Mouse (Mus musculus): ENCODE data around the gene Clpp. TPM values are rescaled to one million over a fixed set of nuclear protein-coding genes. Genes with fewer than 3 reads are reported as not detected.
A peak's percentile ranks its signal among the peaks of the same experiment; 100 is the strongest.

Gene Clpp
- 23.0 and 28.9 TPM in 2 replicates for total RNA-seq (2017)

DNA sequence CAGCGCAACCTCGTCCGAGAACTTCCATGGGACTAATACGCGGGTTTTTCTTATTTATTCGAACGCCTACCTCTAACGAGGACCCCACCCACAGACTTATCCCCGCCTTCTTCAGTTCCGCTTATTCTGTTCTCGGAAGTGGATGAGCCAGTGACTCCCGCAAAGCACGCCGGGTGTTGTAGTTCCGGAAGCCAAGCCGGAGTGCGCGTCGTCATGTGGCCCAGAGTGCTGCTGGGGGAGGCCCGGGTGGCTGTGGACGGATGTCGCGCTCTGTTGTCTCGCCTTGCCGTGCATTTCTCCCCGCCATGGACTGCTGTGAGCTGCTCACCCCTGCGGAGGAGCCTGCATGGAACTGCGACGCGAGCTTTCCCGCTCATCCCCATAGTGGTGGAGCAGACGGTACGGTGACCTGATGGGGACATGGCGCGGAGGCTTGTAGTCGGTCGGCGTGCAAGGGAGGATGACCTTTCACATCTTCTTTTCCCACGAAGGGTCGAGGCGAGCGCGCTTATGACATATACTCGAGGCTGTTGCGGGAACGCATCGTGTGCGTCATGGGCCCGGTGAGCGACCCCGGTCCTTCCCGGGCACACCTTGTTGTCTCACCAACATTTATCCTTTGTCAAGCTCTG, at the start of gene Clpp:
TSS of gene Clpp (plus strand) at position 191 of the 632 bp plus-strand sequence.
- peak; percentile 99 for ATAC-seq (ENCODE audit: extremely low read depth, insufficient number of reproducible peaks, low FRiP score, poor library complexity, severe bottlenecking)

DNA sequence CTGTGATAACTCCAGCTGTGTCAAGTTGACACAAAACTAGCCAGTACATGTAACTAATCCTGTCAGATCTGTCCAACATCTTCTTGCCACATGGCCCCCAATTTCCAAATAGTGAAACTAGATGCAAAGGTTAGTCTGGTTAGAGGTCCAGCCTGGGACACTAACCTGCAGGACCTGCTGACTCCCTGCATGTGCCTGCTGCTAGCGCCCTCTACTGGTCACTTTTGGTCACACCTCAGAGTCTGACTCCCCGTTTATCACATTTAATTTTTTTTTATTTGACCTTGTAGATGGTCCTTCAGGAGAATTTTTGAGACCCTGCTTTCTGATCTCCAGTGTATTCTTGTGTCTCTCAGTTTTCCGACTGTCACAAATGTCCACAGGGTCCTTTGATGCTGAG, 39.2 kb upstream of the Clpp start:
- ATAC-seq (ENCODE audit: extremely low read depth, insufficient number of reproducible peaks, low FRiP score, poor library complexity, severe bottlenecking) = peak; percentile 73; the same call in 1 of the 2 replicates

- ATAC-seq (ENCODE audit: extremely low read depth, insufficient number of reproducible peaks, low FRiP score, poor library complexity, severe bottlenecking) = no peak
These were observed 37.5 kb upstream of the Clpp start for GRCm38 (mm10) chr17:56952639-56953038.

DNA sequence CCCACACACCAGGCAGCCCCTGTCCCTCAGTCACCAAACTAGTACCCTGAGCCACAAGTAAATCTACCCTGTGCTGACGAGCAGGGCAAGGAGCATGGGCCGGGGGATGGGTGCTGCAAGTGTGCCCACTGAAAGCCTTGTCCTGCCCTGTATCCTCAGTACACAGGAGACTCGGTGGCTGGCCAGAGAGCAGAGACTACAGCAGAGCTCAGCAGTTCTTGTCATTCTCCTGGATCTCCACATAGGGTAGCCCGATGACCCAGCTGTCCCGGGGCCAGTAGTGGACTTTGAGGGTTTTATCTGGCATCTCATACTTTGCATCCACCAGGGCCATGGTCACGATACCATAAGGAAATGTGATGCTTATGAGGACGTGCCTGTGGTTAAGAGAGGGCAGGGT, 35.2 kb upstream of the Clpp start:
- no peak for ATAC-seq (ENCODE audit: extremely low read depth, insufficient number of reproducible peaks, low FRiP score, poor library complexity, severe bottlenecking)

- ATAC-seq (ENCODE audit: extremely low read depth, insufficient number of reproducible peaks, low FRiP score, poor library complexity, severe bottlenecking) = peak; percentile 92
These were observed 32.2 kb upstream of the Clpp start for GRCm38 (mm10) chr17:56957763-56958429.

- ATAC-seq (ENCODE audit: extremely low read depth, insufficient number of reproducible peaks, low FRiP score, poor library complexity, severe bottlenecking) = no peak
These were observed 31.4 kb upstream of the Clpp start for GRCm38 (mm10) chr17:56958667-56959066.

DNA sequence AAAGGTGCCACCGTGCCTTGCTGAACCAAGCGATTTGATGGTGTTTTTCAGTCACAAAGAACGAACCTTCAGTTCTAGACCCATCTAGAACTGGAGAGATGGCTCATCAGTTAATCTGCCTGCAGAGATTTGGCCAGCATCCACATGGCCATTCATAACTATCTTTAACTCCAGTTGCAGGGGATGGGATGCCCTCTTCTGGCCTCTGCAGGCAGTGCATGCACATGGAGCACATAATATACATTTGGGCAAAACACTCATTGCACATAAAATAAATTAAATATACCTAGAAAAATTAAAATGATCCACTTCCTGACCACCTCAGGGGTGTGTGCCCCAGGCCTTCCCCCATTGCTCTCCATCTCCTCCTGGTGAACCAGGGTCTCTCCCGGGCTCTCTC, 28.2 kb upstream of the Clpp start:
- ATAC-seq (ENCODE audit: extremely low read depth, insufficient number of reproducible peaks, low FRiP score, poor library complexity, severe bottlenecking) = no peak

GRCm38 (mm10) chr17:56962642-56963405, 27.3 kb upstream of the Clpp start:
- no peak for ATAC-seq (ENCODE audit: extremely low read depth, insufficient number of reproducible peaks, low FRiP score, poor library complexity, severe bottlenecking)

- no peak for ATAC-seq (ENCODE audit: extremely low read depth, insufficient number of reproducible peaks, low FRiP score, poor library complexity, severe bottlenecking)
These were observed 26.5 kb upstream of the Clpp start for GRCm38 (mm10) chr17:56963646-56964045.

DNA sequence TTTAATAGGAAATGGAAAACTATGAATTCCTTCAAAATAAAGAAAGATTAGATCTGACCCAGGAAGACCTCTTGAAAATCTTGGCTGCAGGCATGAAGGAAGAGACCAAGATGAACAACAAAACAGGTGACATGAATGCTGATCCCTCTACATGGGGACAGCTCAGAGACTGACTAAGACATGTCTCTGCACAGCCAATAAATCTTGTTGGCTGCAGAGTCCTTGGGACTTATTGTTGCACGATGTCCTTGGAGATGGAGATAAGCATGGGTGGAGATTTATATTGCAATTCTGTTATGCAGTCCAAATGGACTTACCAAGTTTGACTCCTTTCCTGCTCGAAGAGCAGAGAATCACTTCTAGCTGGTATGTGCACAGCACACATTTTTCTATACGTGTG, 20.8 kb upstream of the Clpp start:
- ATAC-seq (ENCODE audit: extremely low read depth, insufficient number of reproducible peaks, low FRiP score, poor library complexity, severe bottlenecking) = no peak

- ATAC-seq (ENCODE audit: extremely low read depth, insufficient number of reproducible peaks, low FRiP score, poor library complexity, severe bottlenecking) = no peak
These were observed 20.0 kb upstream of the Clpp start for GRCm38 (mm10) chr17:56970081-56970480.

GRCm38 (mm10) chr17:56973956-56974707, 16.0 kb upstream of the Clpp start:
- ATAC-seq (ENCODE audit: extremely low read depth, insufficient number of reproducible peaks, low FRiP score, poor library complexity, severe bottlenecking) = no peak

DNA sequence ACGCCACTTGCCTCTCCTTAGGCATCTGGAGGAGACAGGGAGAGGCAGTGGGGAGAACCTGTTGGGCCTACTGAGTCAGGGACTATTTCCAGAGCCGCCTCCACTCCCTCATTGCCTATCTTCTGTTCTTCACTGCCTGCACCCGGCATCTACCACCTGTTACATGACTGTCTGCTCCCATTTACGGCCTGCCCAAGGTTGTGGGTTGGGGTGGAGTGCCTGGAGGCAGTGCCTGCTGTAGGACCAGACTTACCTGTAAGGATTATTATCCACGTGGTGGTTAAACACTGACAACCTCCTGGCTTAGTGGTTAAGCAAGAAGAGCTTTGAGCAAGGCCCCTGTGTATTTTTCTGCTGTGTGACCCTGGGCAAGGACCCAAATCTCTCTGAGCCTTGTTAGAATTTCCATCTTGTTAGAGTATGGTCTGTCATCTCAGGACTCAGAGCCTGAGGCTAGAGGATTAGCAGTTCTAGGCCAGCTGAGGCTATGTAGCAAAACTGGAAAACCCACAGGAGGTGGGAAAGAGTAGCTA, 15.3 kb upstream of the Clpp start:
- ATAC-seq (ENCODE audit: extremely low read depth, insufficient number of reproducible peaks, low FRiP score, poor library complexity, severe bottlenecking) = no peak

GRCm38 (mm10) chr17:56975391-56975790, 14.7 kb upstream of the Clpp start:
- no peak for ATAC-seq (ENCODE audit: extremely low read depth, insufficient number of reproducible peaks, low FRiP score, poor library complexity, severe bottlenecking)

GRCm38 (mm10) chr17:56976531-56977390, 13.3 kb upstream of the Clpp start:
- no peak for ATAC-seq (ENCODE audit: extremely low read depth, insufficient number of reproducible peaks, low FRiP score, poor library complexity, severe bottlenecking)

- no peak for ATAC-seq (ENCODE audit: extremely low read depth, insufficient number of reproducible peaks, low FRiP score, poor library complexity, severe bottlenecking)
These were observed 10.6 kb upstream of the Clpp start for GRCm38 (mm10) chr17:56979524-56979923.

DNA sequence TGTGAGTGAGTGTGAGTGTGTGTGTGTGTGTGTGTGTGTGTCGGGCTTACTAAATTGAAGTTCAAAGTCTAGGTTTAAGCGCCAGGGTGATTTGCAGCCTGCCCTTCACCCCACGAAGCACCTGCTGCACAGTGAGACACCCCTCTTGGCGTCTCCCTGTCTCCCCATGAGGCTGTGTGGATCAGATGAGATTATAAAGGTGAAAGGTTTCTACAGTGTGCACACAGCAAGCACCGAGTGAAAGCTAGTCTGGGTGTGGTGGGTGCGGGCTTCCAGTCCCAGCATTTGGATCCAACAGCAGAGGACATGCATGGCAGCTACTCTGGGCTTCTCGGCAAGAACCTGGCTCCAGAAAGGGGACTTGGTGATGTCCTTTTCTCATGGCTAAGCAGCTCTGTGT, 9.1 kb upstream of the Clpp start:
- no peak for ATAC-seq (ENCODE audit: extremely low read depth, insufficient number of reproducible peaks, low FRiP score, poor library complexity, severe bottlenecking)

- no peak for ATAC-seq (ENCODE audit: extremely low read depth, insufficient number of reproducible peaks, low FRiP score, poor library complexity, severe bottlenecking)
These were observed 8.1 kb upstream of the Clpp start, which contains the start of gene Acer1 for GRCm38 (mm10) chr17:56982013-56982412. TSS of gene Acer1 (minus strand) at chr17:56982126.
